Mouse (Mus musculus) cerebellum, postnatal 10 days (tissue): ENCODE measurements at regions not wholly inside any gene's neighbourhood (a gene's known extent, or its start where the extent isn't known, plus 50 kb on each side); places are given as distances from the start of the nearest gene placed in this dataset.

Experiments
- DNase-seq, 2 experiments: peaks; one replicate each; pipeline ENCODE4 v3.0.0; 2021; ENCODE audit warnings: mixed read lengths in 2 of 2

GRCm38 (mm10) chr15:67434284-67434683 is 933.6 kb upstream of the Lrrc6 start:
- DNase-seq = peak; percentile 71 to 78

GRCm38 (mm10) chr15:67423922-67424321 is 923.2 kb upstream of the Lrrc6 start:
- no peak for DNase-seq

- no peak for DNase-seq
Observed at GRCm38 (mm10) chr15:67422277-67422953, 921.7 kb upstream of the Lrrc6 start.

GRCm38 (mm10) chr15:67420776-67421175 is 920.1 kb upstream of the Lrrc6 start:
- DNase-seq = no peak

- DNase-seq = no peak
Observed at GRCm38 (mm10) chr15:67419733-67420132, 919.0 kb upstream of the Lrrc6 start.

GRCm38 (mm10) chr15:67417742-67418163 is 917.0 kb upstream of the Lrrc6 start:
- no peak for DNase-seq

GRCm38 (mm10) chr15:67415840-67416239 is 915.1 kb upstream of the Lrrc6 start:
- no peak for DNase-seq

- DNase-seq = no peak
Observed at GRCm38 (mm10) chr15:67414371-67414930, 913.7 kb upstream of the Lrrc6 start.

GRCm38 (mm10) chr15:67413581-67413980 is 912.9 kb upstream of the Lrrc6 start:
- no peak for DNase-seq

- DNase-seq = no peak
Observed at GRCm38 (mm10) chr15:67412394-67412793, 911.7 kb upstream of the Lrrc6 start.

GRCm38 (mm10) chr15:67411657-67412056 is 910.9 kb upstream of the Lrrc6 start:
- DNase-seq = no peak

- no peak for DNase-seq
Observed at GRCm38 (mm10) chr15:67410012-67410411, 909.3 kb upstream of the Lrrc6 start.

GRCm38 (mm10) chr15:67408871-67409559 is 908.3 kb upstream of the Lrrc6 start:
- DNase-seq = no peak

- peak; percentile 4 to 15 for DNase-seq
Observed at GRCm38 (mm10) chr15:67407244-67407643, 906.5 kb upstream of the Lrrc6 start.

GRCm38 (mm10) chr15:67405523-67405922 is 904.8 kb upstream of the Lrrc6 start:
- DNase-seq = peak; percentile 60

GRCm38 (mm10) chr15:67405011-67405410 is 904.3 kb upstream of the Lrrc6 start:
- DNase-seq = peak in 1 of 2 experiments; percentile 25

- DNase-seq = no peak
Observed at GRCm38 (mm10) chr15:67402310-67402709, 901.6 kb upstream of the Lrrc6 start.

GRCm38 (mm10) chr15:67397269-67397668 is 896.6 kb upstream of the Lrrc6 start:
- no peak for DNase-seq

GRCm38 (mm10) chr15:67395114-67395513 is 894.4 kb upstream of the Lrrc6 start:
- no peak for DNase-seq

GRCm38 (mm10) chr15:67391918-67392317 is 891.2 kb upstream of the Lrrc6 start:
- DNase-seq = no peak

GRCm38 (mm10) chr15:67388514-67388913 is 887.8 kb upstream of the Lrrc6 start:
- no peak for DNase-seq

- DNase-seq = no peak
Observed at GRCm38 (mm10) chr15:67386896-67387295, 886.2 kb upstream of the Lrrc6 start.

GRCm38 (mm10) chr15:67373599-67373998 is 872.9 kb upstream of the Lrrc6 start:
- DNase-seq = peak; percentile 15

GRCm38 (mm10) chr15:67373030-67373429 is 872.3 kb upstream of the Lrrc6 start:
- DNase-seq = peak; percentile 80 to 84
